Comparison of ENCODE assay signal across 20 mouse cellular contexts in genomic region chr7:76142455-76142854, GRCm38 (mm10).
DNase-seq lines count a peak whose midpoint lies in the region.
"Had no signal": no experiment of that assay in that cellular context is flagged by ENCODE, and none has a peak within 500 bp of the region (broad histone marks: within the 10 kb centered on the region; RNA-seq: fewer than 3 reads in every experiment).

No protein-coding gene starts in this region.

- peak; percentile 5 to 13 for DNase-seq in cerebellum, postnatal 10 days
- no peak for DNase-seq in cerebellum, postnatal 4 days (ENCODE audit: low spot score in 2 of 2)
- peak; percentile 46 for DNase-seq in layer of hippocampus, adult 11-12 months (ENCODE audit: low spot score)
- DNase-seq in layer of hippocampus, postnatal 10 days (ENCODE audit: low spot score in 2 of 2), result no peak
- peak; percentile 54 to 61 for DNase-seq in layer of hippocampus, adult 8-10 months (ENCODE audit: low spot score in 2 of 2)
- peak; percentile 16 for DNase-seq in retina, embryonic 14.5 days (ENCODE audit: low spot score)
- no peak for DNase-seq in thymus, postnatal 10 days (ENCODE audit: low spot score in 2 of 2)
- no peak for DNase-seq in urinary bladder, postnatal 25 days (ENCODE audit: low spot score)
- DNase-seq: adrenal gland, adult 8-10 months; cerebellum, adult 2 months; cerebellum, postnatal 36 days; embryo, embryonic 11 days; heart, adult 2 months; heart, postnatal 4 days; kidney, adult 9 months; kidney, postnatal 10 days; left cerebral cortex, postnatal 4 days; liver, postnatal 0 days; lung, postnatal 36 days; thymus, postnatal 14 days had no signal

Comparison
In these comparisons a context has a peak if more than half of its experiments do, and no peak if none do; other contexts are left out.
1. DNase-seq: peak in cerebellum, postnatal 10 days (2 of 2), layer of hippocampus, adult 11-12 months (single experiment), layer of hippocampus, adult 8-10 months (2 of 2) and retina, embryonic 14.5 days (single experiment); none in cerebellum, postnatal 4 days (0 of 2), layer of hippocampus, postnatal 10 days (0 of 2), thymus, postnatal 10 days (0 of 2) and urinary bladder, postnatal 25 days (single experiment).